Mouse (Mus musculus) forebrain, embryonic 11.5 days (tissue): Measurements from ENCODE around the gene Sumo1. TPM values are rescaled to one million over a fixed set of nuclear protein-coding genes. Genes with fewer than 3 reads are reported as not detected.
A peak's percentile ranks its signal among the peaks of the same experiment; 100 is the strongest.

ENCODE experiments used
- ATAC-seq: fragments of 200-750 bp; cut with Nextera tagmentation; replicated peaks from 2 replicates; pipeline ENCODE4 v1.8.0; 2017; ENCODE audit warnings: moderate TSS enrichment; ENCODE audit not compliant: low FRiP score
- DNase-seq: peaks from one replicate; pipeline ENCODE4 v3.0.0-alpha.2; 2017; ENCODE audit warnings: low spot score
- H3K27ac ChIP-seq: fragments of 300-500 bp; sonication (generic); 2 replicates; pipeline ENCODE4 v1.5.1; 2014; ENCODE audit warnings: low read depth, low read length
- H3K27me3 ChIP-seq: fragments of 300-500 bp; sonication (generic); 2 replicates; pipeline ENCODE4 v1.6.1; 2014; ENCODE audit warnings: mild to moderate bottlenecking, low read length, mixed read lengths; ENCODE audit not compliant: control insufficient read depth, insufficient read depth
- H3K36me3 ChIP-seq: fragments of 300-500 bp; sonication (generic); 2 replicates; pipeline ENCODE4 v1.6.1; 2014; ENCODE audit warnings: mild to moderate bottlenecking, low read length, moderate library complexity, mixed read lengths; ENCODE audit not compliant: control insufficient read depth, insufficient read depth
- H3K4me1 ChIP-seq: fragments of 300-500 bp; sonication (generic); replicated peaks from 2 replicates; pipeline ENCODE4 v1.6.1; 2014; ENCODE audit warnings: low read length, mixed read lengths; ENCODE audit not compliant: control insufficient read depth, insufficient read depth
- H3K4me2 ChIP-seq: fragments of 300-500 bp; sonication (generic); 2 replicates; pipeline ENCODE4 v1.6.1; 2014; ENCODE audit warnings: low read depth, mild to moderate bottlenecking, low read length, moderate library complexity, mixed read lengths; ENCODE audit not compliant: severe bottlenecking
- H3K4me3 ChIP-seq: fragments of 300-500 bp; sonication (generic); 2 replicates; pipeline ENCODE4 v1.5.1; 2014; ENCODE audit warnings: low read depth, low read length
- H3K9ac ChIP-seq: fragments of 300-500 bp; sonication (generic); 2 replicates; pipeline ENCODE4 v1.6.1; 2014; ENCODE audit warnings: low read length
- H3K9me3 ChIP-seq: fragments of 300-500 bp; sonication (generic); 2 replicates; pipeline ENCODE4 v1.6.1; 2016; ENCODE audit warnings: low read length, mixed read lengths; ENCODE audit not compliant: control insufficient read depth
- WGBS: fragments of 180-500 bp; shearing (Covaris S2); extraction: QIAGEN DNeasy Blood & Tissue Kit; methylation state at CpG from one replicate; pipeline ENCODE4 v1.1.7; 2014; 5-methylcytosine and 5-hydroxymethylcytosine counted together
- polyA plus RNA-seq: library from polyadenylated mRNA; unstranded; fragments of >200 nt; fragmentation: Nextera tagmentation; extraction: Ambion mirVana; gene quantifications from 2 replicates; pipeline ENCODE4 v1.2.1, GENCODE M21; 2014

The Sumo1 gene
- polyA plus RNA-seq, result 507 and 560 TPM in 2 replicates

DNA sequence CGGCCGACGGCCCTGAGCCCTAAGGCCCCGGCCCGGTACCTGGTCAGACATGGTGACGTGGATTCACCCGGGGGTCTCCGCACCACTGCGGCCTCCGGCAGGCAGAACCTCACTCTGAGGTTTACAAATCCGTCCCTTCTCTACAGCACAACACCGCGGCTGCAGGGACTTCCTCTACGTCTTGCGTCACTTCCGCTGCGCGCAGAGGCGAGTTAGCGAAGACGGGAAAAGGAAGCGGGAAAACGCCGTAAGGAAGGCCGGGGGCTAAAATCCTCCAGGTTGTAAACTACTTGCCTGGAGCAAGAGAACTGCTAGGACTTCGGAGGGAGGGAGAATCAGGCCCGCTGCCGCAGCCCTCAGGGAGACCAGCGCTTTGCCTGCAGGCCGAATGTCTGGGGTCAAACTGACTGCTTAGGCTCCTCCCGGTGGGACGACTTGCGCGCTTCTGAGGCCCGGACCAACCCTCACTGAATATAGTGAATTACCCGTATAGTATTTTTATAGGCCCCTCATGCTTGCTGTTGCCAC is at the start of gene Sumo1:
Gene Sumo1 (minus strand): TSS at position 194 of the 528 bp plus-strand sequence.
- Histone ChIP-seq H3K4me1 (0 out of 2 replicates have a peak, but pooled peaks cover 4% of the 10 kb centered on the region), H3K4me2 (peak within 1 kb of the TSS; percentile 57), H3K9me3 (no peaks in the 10 kb centered on the region), H3K36me3 (no peaks in the 10 kb centered on the region), H3K9ac (peak within 1 kb of the TSS; percentile 98), H3K27ac (peak within 1 kb of the TSS; percentile 84), H3K4me3 (peak within 1 kb of the TSS; percentile 99), H3K27me3 (no peaks in the 10 kb centered on the region)
- under 1% methylated on average over 33 of the region's 36 CpGs for WGBS
- DNase-seq (peak; percentile 91), ATAC-seq (peak; percentile 96)

DNA sequence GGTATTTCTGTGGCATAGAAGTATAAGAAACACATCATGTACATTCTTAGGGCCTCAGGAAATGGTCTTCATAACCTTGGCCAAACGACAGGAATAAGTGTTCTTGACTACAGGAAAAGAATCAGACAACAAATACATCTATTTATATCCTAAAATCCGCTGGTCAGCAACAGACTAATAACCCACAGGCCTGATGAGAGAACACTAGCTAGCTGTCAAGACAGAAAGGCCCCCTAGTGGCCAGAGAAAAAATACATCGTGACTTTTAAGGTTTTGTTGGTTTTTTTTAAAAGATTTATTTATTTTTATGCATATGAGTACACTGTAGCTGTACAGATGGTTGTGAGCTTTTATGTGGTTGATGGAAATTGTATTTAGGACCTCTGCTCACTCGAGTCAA is 49.3 kb upstream of the Sumo1 start:
- no peak for ATAC-seq
- no peak overlapping the region for H3K9ac ChIP-seq
- H3K27me3 ChIP-seq, result no peaks in the 10 kb centered on the region
- WGBS, result 61% methylated on average over 4 of the region's 4 CpGs
- H3K4me3 ChIP-seq, result no peak overlapping the region
- no peaks in the 10 kb centered on the region; the same call in 1 of the 2 replicates for H3K36me3 ChIP-seq
- H3K4me1 ChIP-seq, result no peaks in the 10 kb centered on the region
- H3K9me3 ChIP-seq, result no peaks in the 10 kb centered on the region
- no peak for DNase-seq
- H3K27ac ChIP-seq, result no peak overlapping the region
- no peak overlapping the region for H3K4me2 ChIP-seq

DNA sequence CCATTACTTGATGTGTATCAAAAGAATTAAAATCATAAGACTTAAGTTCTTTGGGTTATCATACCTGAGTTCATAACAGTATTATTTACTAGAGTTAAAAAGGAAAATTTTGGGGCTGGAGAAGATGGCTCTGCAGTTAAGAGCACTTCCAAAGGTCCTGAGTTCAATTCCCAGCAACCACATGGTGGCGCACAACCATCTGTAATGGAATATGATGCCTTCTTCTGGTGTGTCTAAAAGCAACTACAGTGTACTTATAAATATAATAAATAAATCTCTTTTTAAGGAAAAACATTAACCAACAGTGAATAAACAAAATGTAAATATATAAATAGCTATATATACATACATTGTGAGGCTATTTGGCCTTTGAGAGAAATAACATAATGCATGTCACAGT is 31.1 kb upstream of the Sumo1 start:
- peaks cover 18% of the 10 kb centered on the region; the same call in 1 of the 2 replicates for H3K36me3 ChIP-seq
- H3K9me3 ChIP-seq, result no peaks in the 10 kb centered on the region
- no peak overlapping the region for H3K9ac ChIP-seq
- no peak overlapping the region for H3K4me3 ChIP-seq
- no peaks in the 10 kb centered on the region for H3K27me3 ChIP-seq
- 98% methylated on average over 1 of the region's 1 CpGs for WGBS
- no peak for DNase-seq
- no peak overlapping the region for H3K4me2 ChIP-seq
- no peak overlapping the region for H3K27ac ChIP-seq
- H3K4me1 ChIP-seq, result no peaks in the 10 kb centered on the region
- ATAC-seq, result no peak

DNA sequence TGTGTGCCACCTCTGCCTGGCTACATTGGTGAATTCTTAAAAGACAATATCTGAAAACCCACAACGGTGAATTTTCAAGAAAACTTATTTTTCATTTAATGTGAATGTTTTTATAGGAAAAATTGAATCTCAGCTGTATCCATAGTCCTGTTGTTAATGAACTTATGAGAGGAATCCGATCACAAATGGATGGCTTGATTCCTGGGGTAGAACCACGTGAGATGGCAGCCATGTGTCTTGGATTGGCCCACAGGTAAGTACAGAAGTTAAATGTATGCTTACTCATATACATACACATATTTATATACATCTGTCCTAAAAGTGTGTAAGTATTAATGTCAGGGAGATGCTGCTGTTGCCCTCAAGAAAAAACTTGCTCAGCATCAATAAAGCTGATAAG is 27.6 kb upstream of the Sumo1 start:
- H3K27me3 ChIP-seq, result no peaks in the 10 kb centered on the region

DNA sequence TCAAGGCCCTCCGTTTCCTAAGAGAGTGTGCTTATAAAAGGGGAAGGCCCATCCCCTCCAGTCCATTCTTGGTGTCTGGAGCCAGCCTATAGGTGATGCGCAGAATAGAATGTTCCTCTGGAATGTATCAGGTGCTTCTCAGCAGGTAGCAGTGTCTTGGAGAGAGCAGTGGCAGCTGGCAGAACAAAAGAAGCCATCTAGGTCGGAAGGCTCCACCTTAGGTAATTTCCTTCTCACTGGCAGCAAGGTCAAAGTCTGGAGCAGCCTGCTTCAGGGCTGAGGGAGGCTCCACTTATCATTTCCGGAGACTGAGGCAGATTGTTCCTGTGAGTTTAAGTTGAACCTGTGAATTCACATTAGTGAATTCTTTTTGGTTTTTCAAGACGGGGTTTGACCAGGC is 27.1 kb upstream of the Sumo1 start:
- Histone ChIP-seq H3K36me3 (peaks cover 12% of the 10 kb centered on the region; the same call in 1 of the 2 replicates), H3K4me1 (no peaks in the 10 kb centered on the region), H3K27me3 (no peaks in the 10 kb centered on the region), H3K9ac (no peak overlapping the region), H3K27ac (no peak overlapping the region), H3K9me3 (no peaks in the 10 kb centered on the region), H3K4me3 (no peak overlapping the region), H3K4me2 (no peak overlapping the region)
- ATAC-seq (no peak), DNase-seq (no peak)
- 87% methylated on average over 5 of the region's 5 CpGs for WGBS

More for the DNA sequence above, 27.6 kb upstream of the Sumo1 start:
- DNase-seq (no peak), ATAC-seq (no peak)
- no peaks in the 10 kb centered on the region for H3K4me1 ChIP-seq
- no peak overlapping the region for H3K4me3 ChIP-seq
- H3K9ac ChIP-seq, result no peak overlapping the region
- H3K36me3 ChIP-seq, result peaks cover 12% of the 10 kb centered on the region; the same call in 1 of the 2 replicates
- no peaks in the 10 kb centered on the region for H3K9me3 ChIP-seq
- no peak overlapping the region for H3K4me2 ChIP-seq
- WGBS, result 94% methylated on average over 3 of the region's 3 CpGs
- no peak overlapping the region for H3K27ac ChIP-seq

GRCm38 (mm10) chr1:59690467-59690866 is 19.8 kb upstream of the Sumo1 start:
- peaks cover 6% of the 10 kb centered on the region; the same call in 1 of the 2 replicates for H3K4me1 ChIP-seq
- no peaks in the 10 kb centered on the region; the same call in 1 of the 2 replicates for H3K36me3 ChIP-seq
- H3K9ac ChIP-seq, result no peak overlapping the region
- 96% methylated on average over 5 of the region's 5 CpGs for WGBS
- no peak overlapping the region for H3K27ac ChIP-seq
- no peak overlapping the region for H3K4me2 ChIP-seq
- ATAC-seq, result no peak
- H3K27me3 ChIP-seq, result no peaks in the 10 kb centered on the region
- H3K4me3 ChIP-seq, result no peak overlapping the region
- no peaks in the 10 kb centered on the region for H3K9me3 ChIP-seq
- no peak for DNase-seq

DNA sequence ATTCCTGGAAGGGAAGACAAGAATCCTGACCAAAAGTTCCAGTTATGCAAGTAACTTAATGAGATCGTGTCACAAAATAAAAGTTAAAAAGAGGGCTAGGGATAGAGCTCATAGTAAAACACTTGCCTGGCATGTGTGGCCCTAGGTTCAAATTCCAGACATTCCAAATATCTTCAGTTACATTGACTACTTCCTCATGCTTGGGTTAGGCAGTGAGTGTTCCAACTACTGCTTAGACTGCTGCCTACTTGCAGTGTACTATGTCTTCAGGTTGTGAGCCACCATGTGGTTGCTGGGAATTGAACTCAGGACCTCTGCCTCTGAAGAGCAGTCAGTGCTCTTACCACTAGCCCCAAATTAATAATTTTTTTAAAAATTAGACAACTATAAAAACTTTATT is 16.9 kb upstream of the Sumo1 start:
- ATAC-seq, result no peak
- Histone ChIP-seq H3K4me2 (peak overlapping the region; percentile 21; the same call in 1 of the 2 replicates), H3K36me3 (no peaks in the 10 kb centered on the region; the same call in 1 of the 2 replicates), H3K4me3 (no peak overlapping the region), H3K27me3 (no peaks in the 10 kb centered on the region; the same call in 1 of the 2 replicates), H3K9ac (no peak overlapping the region), H3K4me1 (peaks cover 7% of the 10 kb centered on the region; the same call in 1 of the 2 replicates), H3K9me3 (no peaks in the 10 kb centered on the region), H3K27ac (no peak overlapping the region)
- DNase-seq, result no peak
- WGBS, result 77% methylated on average over 1 of the region's 1 CpGs

DNA sequence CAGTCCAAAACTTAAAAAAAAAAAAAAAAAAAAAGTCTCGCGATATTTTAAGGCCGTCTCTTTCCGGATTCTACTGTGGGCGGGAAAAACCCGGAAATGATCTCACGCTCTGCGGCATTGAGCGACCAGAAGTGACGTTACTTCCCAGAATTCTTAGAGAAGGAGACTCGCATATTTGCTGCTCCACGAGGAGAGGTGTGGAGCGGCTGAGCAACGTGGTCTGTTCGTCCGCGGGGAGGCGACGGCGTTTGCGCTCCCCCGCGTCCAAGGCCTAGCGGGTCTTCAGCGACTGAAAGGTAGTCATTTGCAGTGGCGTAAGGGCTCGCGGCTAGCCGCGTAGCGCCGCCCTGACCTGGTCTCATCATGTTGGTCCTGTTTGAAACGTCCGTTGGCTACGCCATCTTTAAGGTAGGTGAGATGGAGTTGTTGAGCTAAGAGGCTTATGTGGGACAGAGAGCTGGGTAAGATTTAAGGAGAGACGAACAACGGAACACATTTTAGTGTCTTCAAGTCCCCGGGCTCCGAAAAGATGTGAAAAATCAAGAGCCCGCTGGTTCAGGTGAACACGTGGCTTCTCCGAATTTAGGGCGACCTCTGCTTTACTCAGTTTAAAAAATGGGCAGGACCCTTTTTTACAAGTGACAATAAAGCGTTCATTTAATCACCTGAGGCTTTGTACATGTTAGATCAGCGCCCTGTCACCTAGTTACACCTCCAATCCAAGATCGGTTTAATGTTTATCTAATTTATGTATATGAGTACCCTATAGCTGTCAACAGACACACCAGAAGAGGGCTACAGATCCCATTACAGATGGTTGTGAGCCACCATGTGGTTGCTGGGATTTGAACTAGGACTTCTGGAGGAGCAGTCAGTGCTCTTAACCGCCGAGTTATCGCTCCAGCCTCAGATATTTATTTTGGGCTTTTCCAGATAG is 14.5 kb upstream of the Sumo1 start, which contains the start of gene Nop58:
Gene Nop58 (plus strand): TSS at position 153 of the 937 bp plus-strand sequence.
- peak within 1 kb of the TSS; percentile 88 for H3K9ac ChIP-seq
- no peaks in the 10 kb centered on the region; the same call in 1 of the 2 replicates for H3K36me3 ChIP-seq
- H3K4me1 ChIP-seq, result peaks cover 7% of the 10 kb centered on the region; the same call in 1 of the 2 replicates
- WGBS, result under 1% methylated on average over 49 of the region's 49 CpGs
- H3K9me3 ChIP-seq, result no peaks in the 10 kb centered on the region
- DNase-seq, result peak; percentile 88
- peak; percentile 98 for ATAC-seq
- peak within 1 kb of the TSS; percentile 66 for H3K27ac ChIP-seq
- H3K4me2 ChIP-seq, result peak within 1 kb of the TSS; percentile 90
- no peaks in the 10 kb centered on the region; the same call in 1 of the 2 replicates for H3K27me3 ChIP-seq
- peak within 1 kb of the TSS; percentile 83 for H3K4me3 ChIP-seq
